Mouse (Mus musculus) cerebellum, adult 2 months (tissue): ENCODE data around the gene Hpca.

Experiments used
- CTCF ChIP-seq: fragments of 200-500 bp; IDR thresholded peaks from 2 replicates; pipeline ENCODE4 v1.5.1; 2011; ENCODE audit warnings: low read depth, mild to moderate bottlenecking, control low read depth, low read length, moderate library complexity, borderline replicate concordance; ENCODE audit not compliant: insufficient read depth
- POLR2A ChIP-seq: fragments of 200-500 bp; IDR thresholded peaks from 2 replicates; pipeline ENCODE4 v1.6.1; 2011; ENCODE audit warnings: low read length, control low read depth, borderline replicate concordance; ENCODE audit not compliant: insufficient read depth

DNA sequence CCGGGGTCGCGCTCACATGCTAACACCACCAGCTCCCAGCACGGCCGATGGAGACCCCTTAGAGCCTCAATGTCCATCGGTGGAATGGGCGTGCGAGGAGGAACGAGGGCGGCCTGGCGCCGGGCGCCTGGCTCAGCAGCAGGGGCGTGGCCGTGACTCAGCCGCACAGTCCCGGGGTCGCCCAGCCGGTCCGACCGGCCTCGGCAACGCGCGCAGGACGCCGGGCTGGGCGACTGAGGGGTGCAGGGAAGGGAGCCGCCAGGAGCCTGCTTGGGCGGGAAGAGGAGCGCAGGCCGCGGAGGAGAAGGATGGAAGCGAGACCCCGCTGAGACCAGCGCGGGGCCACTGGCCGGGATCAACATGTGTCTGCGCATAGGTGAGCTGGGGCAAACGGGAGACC, 16.5 kb downstream of the Hpca start, which contains the start of gene Tmem54:
- TF ChIP-seq CTCF (no peak), POLR2A (no peak)
